Mouse (Mus musculus) embryonic facial prominence, embryonic 11.5 days (tissue): ENCODE results near the gene Depdc7. TPM values are rescaled to one million over a fixed set of nuclear protein-coding genes. Genes with fewer than 3 reads are reported as not detected.

Experiments
- polyA plus RNA-seq: library from polyadenylated mRNA; unstranded; fragments of >200 nt; fragmentation: Nextera tagmentation; extraction: Ambion mirVana; gene quantifications from 2 replicates; pipeline ENCODE4 v1.2.1, GENCODE M21; 2014

The Depdc7 gene
- polyA plus RNA-seq, 1 experiment from 2014 or later: 5.1 TPM

Other genes starting within 250 kb of the Depdc7 start
- gene Hipk3, start 248.4 kb downstream of the Depdc7 start, polyA plus RNA-seq: 15.3 and 17.5 TPM in 2 replicates
- gene Cstf3, start 152.4 kb downstream of the Depdc7 start, polyA plus RNA-seq: 91.7 and 96.7 TPM in 2 replicates
- 62.5 and 63.1 TPM in 2 replicates for gene Tcp11l1, start 30.7 kb downstream of the Depdc7 start, polyA plus RNA-seq
- gene Pin1rt1, start 26.5 kb downstream of the Depdc7 start, polyA plus RNA-seq: 0.18 TPM in 1 of 2 replicates, not detected in the other
- 17.1 and 18.8 TPM in 2 replicates for gene Qser1, start 73.9 kb upstream of the Depdc7 start, polyA plus RNA-seq
- 1.5 TPM in 2 replicates for gene Prrg4, start 107.0 kb upstream of the Depdc7 start, polyA plus RNA-seq
- gene Ccdc73, start 124.9 kb upstream of the Depdc7 start, polyA plus RNA-seq: 6.7 and 7.4 TPM in 2 replicates